Mouse (Mus musculus) embryonic facial prominence, embryonic 14.5 days (tissue): ENCODE data around the gene Zfp811. TPM values are rescaled to one million over a fixed set of nuclear protein-coding genes. Genes with fewer than 3 reads are reported as not detected.

Source experiments
- ATAC-seq: fragments of 200-750 bp; cut with Nextera tagmentation; 2 replicates; pipeline ENCODE4 v1.8.0; 2017; ENCODE audit warnings: low read depth, moderate number of reproducible peaks, moderate TSS enrichment
- DNase-seq: peaks from one replicate; pipeline ENCODE4 v3.0.0-alpha.2; 2015; ENCODE audit warnings: low spot score
- H3K27ac ChIP-seq: fragments of 300-500 bp; sonication (generic); replicated peaks from 2 replicates; pipeline ENCODE4 v1.5.1; 2014; ENCODE audit warnings: low read depth, mild to moderate bottlenecking, low read length, moderate library complexity
- H3K27me3 ChIP-seq: fragments of 300-500 bp; sonication (generic); replicated peaks from 2 replicates; pipeline ENCODE4 v1.6.1; 2014; ENCODE audit warnings: low read length; ENCODE audit not compliant: control insufficient read depth, insufficient read depth
- H3K36me3 ChIP-seq: fragments of 300-500 bp; sonication (generic); 2 replicates; pipeline ENCODE4 v1.6.1; 2014; ENCODE audit warnings: low read length, mixed read lengths; ENCODE audit not compliant: control insufficient read depth, insufficient read depth
- H3K4me1 ChIP-seq: fragments of 300-500 bp; sonication (generic); 2 replicates; pipeline ENCODE4 v1.6.1; 2014; ENCODE audit warnings: antibody characterized with exemption, low read length; ENCODE audit not compliant: control insufficient read depth, insufficient read depth
- H3K4me2 ChIP-seq: fragments of 300-500 bp; sonication (generic); 2 replicates; pipeline ENCODE4 v1.6.1; 2014; ENCODE audit warnings: low read depth, mild to moderate bottlenecking, low read length, moderate library complexity, mixed read lengths
- H3K4me3 ChIP-seq: fragments of 300-500 bp; sonication (generic); 2 replicates; pipeline ENCODE4 v1.5.1; 2014; ENCODE audit warnings: low read depth, mild to moderate bottlenecking, low read length
- H3K9ac ChIP-seq: fragments of 300-500 bp; sonication (generic); 2 replicates; pipeline ENCODE4 v1.6.1; 2014; ENCODE audit warnings: low read depth, mild to moderate bottlenecking, low read length, moderate library complexity, mixed read lengths
- H3K9me3 ChIP-seq: fragments of 300-500 bp; sonication (generic); 2 replicates; pipeline ENCODE4 v1.6.1; 2016; ENCODE audit warnings: low read length; ENCODE audit not compliant: control insufficient read depth
- WGBS: fragments of 180-500 bp; shearing (Covaris S2); extraction: QIAGEN DNeasy Blood & Tissue Kit; methylation state at CpG from one replicate; pipeline ENCODE4 v1.1.7; 2014; 5-methylcytosine and 5-hydroxymethylcytosine counted together
- polyA plus RNA-seq: library from polyadenylated mRNA; unstranded; fragments of >200 nt; fragmentation: Nextera tagmentation; extraction: Ambion mirVana; gene quantifications from 2 replicates; pipeline ENCODE4 v1.2.1, GENCODE M21; 2014

The Zfp811 gene
- polyA plus RNA-seq, 1 experiment from 2014 or later: 2.8 TPM

GRCm38 (mm10) chr17:32786944-32787343 lies 22.8 kb downstream of the Zfp811 start:
- DNase-seq (no peak), ATAC-seq (no peak)
- peaks cover 30% of the 10 kb centered on the region for H3K36me3 ChIP-seq
- peak overlapping the region; percentile 80 for H3K4me3 ChIP-seq
- 0 out of 2 replicates have a peak, but pooled peaks cover 7% of the 10 kb centered on the region for H3K9me3 ChIP-seq
- H3K27ac ChIP-seq: no peak overlapping the region
- H3K9ac ChIP-seq: peak overlapping the region; percentile 95
- 57% methylated on average over 6 of the region's 6 CpGs for WGBS
- H3K4me1 ChIP-seq: peaks cover 17% of the 10 kb centered on the region
- H3K4me2 ChIP-seq: peak overlapping the region; percentile 67
- no peaks in the 10 kb centered on the region for H3K27me3 ChIP-seq

- Histone ChIP-seq H3K9me3 (0 out of 2 replicates have a peak, but pooled peaks cover 7% of the 10 kb centered on the region), H3K9ac (0 out of 2 replicates have a peak overlapping the region, but pooled peaks have one; percentile 38), H3K4me2 (peak overlapping the region; percentile 24), H3K4me3 (no peak overlapping the region), H3K4me1 (peaks cover 17% of the 10 kb centered on the region), H3K36me3 (peaks cover 30% of the 10 kb centered on the region), H3K27me3 (no peaks in the 10 kb centered on the region), H3K27ac (no peak overlapping the region)
- WGBS: 78% methylated on average over 3 of the region's 3 CpGs
- ATAC-seq: no peak; the same call in 1 of the 2 replicates
- peak; percentile 33 for DNase-seq
Observed at GRCm38 (mm10) chr17:32785656-32786055, 24.1 kb downstream of the Zfp811 start.

DNA sequence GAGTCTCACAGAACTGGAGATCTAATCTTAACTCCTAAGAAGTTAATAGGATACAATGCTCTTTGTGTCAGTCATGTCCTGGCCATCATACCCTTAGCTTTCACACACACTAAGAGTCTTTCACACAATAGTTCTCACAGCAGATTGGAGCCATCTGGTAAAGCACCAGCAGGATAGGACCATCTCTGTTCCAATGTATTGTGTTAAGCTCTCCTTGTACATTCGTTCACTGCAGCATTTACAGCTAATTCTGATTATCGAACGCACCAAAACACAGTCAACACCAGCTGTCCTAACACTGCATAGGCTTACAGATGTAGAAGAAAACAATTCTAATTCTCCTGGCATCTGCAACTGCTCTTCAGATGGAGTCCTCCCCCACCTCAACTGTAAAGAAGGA lies 32.2 kb downstream of the Zfp811 start:
- WGBS: 96% methylated on average over 3 of the region's 3 CpGs
- Histone ChIP-seq H3K27me3 (no peaks in the 10 kb centered on the region), H3K4me2 (no peak overlapping the region), H3K9me3 (no peaks in the 10 kb centered on the region), H3K27ac (no peak overlapping the region), H3K4me1 (no peaks in the 10 kb centered on the region), H3K9ac (no peak overlapping the region), H3K36me3 (peaks cover 65% of the 10 kb centered on the region), H3K4me3 (no peak overlapping the region)
- no peak for DNase-seq
- no peak for ATAC-seq

- DNase-seq (no peak), ATAC-seq (no peak)
- no peak overlapping the region for H3K9ac ChIP-seq
- no peaks in the 10 kb centered on the region for H3K27me3 ChIP-seq
- H3K27ac ChIP-seq: no peak overlapping the region
- peaks cover 9% of the 10 kb centered on the region for H3K9me3 ChIP-seq
- H3K4me1 ChIP-seq: no peaks in the 10 kb centered on the region
- H3K4me3 ChIP-seq: no peak overlapping the region
- H3K4me2 ChIP-seq: no peak overlapping the region
- peaks cover 95% of the 10 kb centered on the region for H3K36me3 ChIP-seq
- 76% methylated on average over 1 of the region's 1 CpGs for WGBS
Observed at GRCm38 (mm10) chr17:32771213-32771612, 38.5 kb downstream of the Zfp811 start.

DNA sequence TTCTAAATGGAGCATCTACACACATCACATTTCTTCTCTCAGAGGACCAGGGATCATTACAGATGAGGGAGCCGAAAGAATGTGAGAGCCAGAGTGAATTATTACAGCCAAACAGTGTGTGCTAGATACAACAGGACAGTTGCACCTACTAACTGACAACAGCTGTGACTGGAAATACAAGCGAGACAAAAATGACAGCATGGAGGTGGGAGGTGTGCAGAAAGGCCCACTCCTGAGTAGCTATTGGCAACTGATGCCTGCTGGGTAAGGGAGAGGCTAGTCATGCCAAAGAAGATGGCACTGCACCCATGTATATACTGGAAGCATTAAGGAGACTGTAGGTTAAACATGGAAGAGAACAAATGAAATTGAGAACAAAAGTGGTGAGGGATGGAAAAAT lies 43.3 kb downstream of the Zfp811 start:
- H3K4me1 ChIP-seq: no peaks in the 10 kb centered on the region
- H3K4me2 ChIP-seq: no peak overlapping the region
- DNase-seq (no peak), ATAC-seq (no peak)
- 95% methylated on average over 2 of the region's 2 CpGs for WGBS
- H3K27ac ChIP-seq: no peak overlapping the region
- H3K4me3 ChIP-seq: no peak overlapping the region
- peaks cover 70% of the 10 kb centered on the region for H3K36me3 ChIP-seq
- no peaks in the 10 kb centered on the region for H3K27me3 ChIP-seq
- H3K9ac ChIP-seq: no peak overlapping the region
- H3K9me3 ChIP-seq: peaks cover 21% of the 10 kb centered on the region

DNA sequence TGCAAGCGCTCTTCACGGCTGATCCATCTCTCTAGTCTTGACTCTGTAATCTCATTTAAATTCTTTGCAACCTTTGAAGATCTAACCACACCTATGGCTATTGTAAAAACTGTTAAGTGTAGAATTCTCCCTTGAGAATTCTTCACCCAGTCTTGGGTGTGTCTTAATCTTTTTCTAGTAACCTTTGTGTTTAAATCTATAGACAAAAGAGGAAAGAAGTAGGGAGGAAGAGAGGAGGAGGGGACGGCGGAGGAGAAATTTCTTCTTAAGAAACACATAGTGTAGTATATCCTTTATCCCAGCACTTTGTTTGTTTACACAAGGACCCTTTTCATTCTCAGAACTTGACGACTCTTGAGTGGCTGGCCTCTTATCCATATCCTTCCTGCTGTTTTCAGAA lies 52.4 kb downstream of the Zfp811 start:
- no peak overlapping the region for H3K4me2 ChIP-seq
- no peak for DNase-seq
- no peak overlapping the region for H3K27ac ChIP-seq
- no peaks in the 10 kb centered on the region for H3K4me1 ChIP-seq
- no peaks in the 10 kb centered on the region for H3K27me3 ChIP-seq
- 71% methylated on average over 5 of the region's 5 CpGs for WGBS
- H3K4me3 ChIP-seq: no peak overlapping the region
- no peak for ATAC-seq
- H3K9ac ChIP-seq: no peak overlapping the region
- no peaks in the 10 kb centered on the region for H3K9me3 ChIP-seq
- no peaks in the 10 kb centered on the region for H3K36me3 ChIP-seq

DNA sequence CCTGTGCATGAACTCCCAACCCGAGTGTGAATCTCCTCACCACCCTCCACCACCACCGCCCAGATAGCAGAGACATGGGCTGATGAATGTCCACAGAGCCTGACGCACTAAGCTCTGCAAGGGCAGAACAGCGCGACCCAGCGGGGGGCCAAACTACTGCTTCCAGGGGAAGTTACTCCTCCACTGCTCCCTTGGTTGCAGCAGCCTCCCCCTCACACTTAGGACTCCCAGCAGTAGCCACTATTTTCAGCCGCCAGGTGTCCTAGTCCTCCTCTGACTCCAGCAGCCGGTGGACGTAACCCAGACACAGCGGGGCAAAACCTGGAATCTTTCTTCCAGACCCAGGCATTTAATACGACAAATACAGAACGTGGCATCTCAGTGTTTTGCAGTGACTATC lies 56.1 kb downstream of the Zfp811 start:
- no peak overlapping the region for H3K4me3 ChIP-seq
- H3K9ac ChIP-seq: no peak overlapping the region
- no peak overlapping the region for H3K4me2 ChIP-seq
- ATAC-seq (no peak), DNase-seq (peak; percentile 16)
- H3K9me3 ChIP-seq: no peaks in the 10 kb centered on the region
- H3K27me3 ChIP-seq: no peaks in the 10 kb centered on the region
- H3K36me3 ChIP-seq: no peaks in the 10 kb centered on the region
- H3K4me1 ChIP-seq: no peaks in the 10 kb centered on the region
- 13% methylated on average over 12 of the region's 12 CpGs for WGBS
- no peak overlapping the region for H3K27ac ChIP-seq

GRCm38 (mm10) chr17:32752813-32753360 lies 56.8 kb downstream of the Zfp811 start:
- ATAC-seq (no peak), DNase-seq (no peak)
- WGBS: 70% methylated on average over 6 of the region's 6 CpGs
- no peaks in the 10 kb centered on the region for H3K27me3 ChIP-seq
- no peak overlapping the region for H3K4me2 ChIP-seq
- no peak overlapping the region for H3K4me3 ChIP-seq
- no peak overlapping the region for H3K27ac ChIP-seq
- H3K9ac ChIP-seq: no peak overlapping the region
- H3K4me1 ChIP-seq: no peaks in the 10 kb centered on the region
- H3K36me3 ChIP-seq: no peaks in the 10 kb centered on the region
- H3K9me3 ChIP-seq: no peaks in the 10 kb centered on the region

DNA sequence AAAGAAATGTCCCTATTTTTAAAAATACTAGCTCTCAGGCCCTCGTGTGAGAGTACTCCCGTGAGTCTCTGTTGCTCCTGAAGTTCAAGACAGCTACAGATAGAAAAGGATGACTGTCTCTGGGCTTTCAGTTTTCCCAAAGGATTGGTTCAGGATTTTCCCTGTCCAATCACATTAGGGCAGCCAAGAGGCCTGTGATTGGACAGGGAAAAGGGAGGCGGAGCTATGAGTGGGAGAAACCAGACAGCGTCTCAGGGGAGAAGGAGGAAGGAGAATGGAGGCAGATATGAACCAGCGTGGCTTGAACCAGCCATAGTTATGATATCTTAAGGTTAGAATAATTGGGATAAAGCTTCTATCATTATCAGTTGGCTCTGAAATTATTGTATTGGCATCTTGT lies 59.1 kb downstream of the Zfp811 start:
- Histone ChIP-seq H3K4me2 (no peak overlapping the region), H3K27ac (no peak overlapping the region), H3K27me3 (no peaks in the 10 kb centered on the region), H3K4me1 (no peaks in the 10 kb centered on the region), H3K9ac (no peak overlapping the region), H3K36me3 (no peaks in the 10 kb centered on the region), H3K4me3 (no peak overlapping the region), H3K9me3 (no peaks in the 10 kb centered on the region)
- DNase-seq: no peak
- no peak for ATAC-seq
- 45% methylated on average over 5 of the region's 5 CpGs for WGBS
